10 mouse cellular contexts compared by ENCODE assay signal in genomic region chr4:46747007-46747746, GRCm38 (mm10).
DNase-seq lines count a peak whose midpoint lies in the region; ATAC-seq and TF ChIP-seq lines count a peak whose summit lies in the region.
"Had no signal": no experiment of that assay in that cellular context is flagged by ENCODE, and none has a peak within 500 bp of the region (broad histone marks: within the 10 kb centered on the region; RNA-seq: fewer than 3 reads in every experiment).

No protein-coding gene starts in this region.

- no peaks in the 10 kb centered on the region for H3K36me3 ChIP-seq in forebrain, embryonic 13.5 days (ENCODE audit: poor library complexity, severe bottlenecking)
- H3K36me3 ChIP-seq: limb, embryonic 12.5 days had no signal

- no peak overlapping the region for H3K9ac ChIP-seq in forebrain, embryonic 13.5 days
- H3K9ac ChIP-seq: limb, embryonic 12.5 days had no signal

- H3K4me3 ChIP-seq in forebrain, embryonic 13.5 days, result no peak overlapping the region
- no peak overlapping the region for H3K4me3 ChIP-seq in layer of hippocampus, adult 2 months
- H3K4me3 ChIP-seq: limb, embryonic 12.5 days had no signal

- DNase-seq in left cerebral cortex, postnatal 36 days (ENCODE audit: low spot score in 2 of 2), result peak; percentile 63 to 69
- DNase-seq in left cerebral cortex, postnatal 10 days (ENCODE audit: extremely low spot score in 1 of 2, low spot score in 2 of 2), result no peak
- DNase-seq in layer of hippocampus, adult 2 months (ENCODE audit: low spot score in 2 of 2), result peak; percentile 59 to 75
- peak; percentile 49 for DNase-seq in retina, embryonic 14.5 days (ENCODE audit: low spot score)
- no peak for DNase-seq in kidney, adult 9 months
- DNase-seq in cerebellum, adult 8-10 months, result no peak
- DNase-seq: lung, postnatal 36 days; thymus, postnatal 4 days had no signal

- intact Hi-C loops in left cerebral cortex, postnatal 36 days (cut with DNase I), result no loop called here
- intact Hi-C loops in left cerebral cortex, postnatal 10 days (cut with DNase I), result no loop called here

- no peak for TF ChIP-seq CTCF in layer of hippocampus, adult 2 months (conservative IDR thresholded peaks at IDR 0.05)

- H3K27ac ChIP-seq in forebrain, embryonic 13.5 days, result peak overlapping the region; percentile 48
- peak overlapping the region; percentile 92 for H3K27ac ChIP-seq in layer of hippocampus, adult 2 months
- H3K27ac ChIP-seq: limb, embryonic 12.5 days had no signal

- no peaks in the 10 kb centered on the region for H3K9me3 ChIP-seq in forebrain, embryonic 13.5 days (replicated peaks)
- H3K9me3 ChIP-seq: limb, embryonic 12.5 days had no signal

- no peaks in the 10 kb centered on the region for H3K27me3 ChIP-seq in forebrain, embryonic 13.5 days
- H3K27me3 ChIP-seq: limb, embryonic 12.5 days had no signal

- H3K4me1 ChIP-seq in forebrain, embryonic 13.5 days, result peaks cover 14% of the 10 kb centered on the region

- no peak overlapping the region for H3K4me2 ChIP-seq in forebrain, embryonic 13.5 days
- H3K4me2 ChIP-seq: limb, embryonic 12.5 days had no signal

- WGBS in forebrain, embryonic 13.5 days, result 33% methylated on average over 14 of the region's 14 CpGs

- peak; percentile 74 for ATAC-seq in forebrain, embryonic 13.5 days

Comparison
In these comparisons a context has a peak if more than half of its experiments do, and no peak if none do; other contexts are left out.
1. DNase-seq: peak in left cerebral cortex, postnatal 36 days (2 of 2), layer of hippocampus, adult 2 months (2 of 2) and retina, embryonic 14.5 days (single experiment); none in left cerebral cortex, postnatal 10 days (0 of 2), kidney, adult 9 months (single experiment) and cerebellum, adult 8-10 months (single experiment).